Mouse (Mus musculus) lung, embryonic 16.5 days (tissue): ENCODE data around the gene Wdr86. TPM values are rescaled to one million over a fixed set of nuclear protein-coding genes. Genes with fewer than 3 reads are reported as not detected.

Experiments
- ATAC-seq: fragments of 200-750 bp; cut with Nextera tagmentation; 2 replicates; pipeline ENCODE4 v1.8.0; 2017; ENCODE audit warnings: low read depth, mild to moderate bottlenecking, moderate library complexity
- H3K27ac ChIP-seq: fragments of 300-500 bp; sonication (generic); 2 replicates; pipeline ENCODE4 v1.5.1; 2014; ENCODE audit warnings: mild to moderate bottlenecking, control low read depth, low read length
- H3K27me3 ChIP-seq: fragments of 300-500 bp; sonication (generic); 2 replicates; pipeline ENCODE4 v1.6.1; 2014; ENCODE audit warnings: low read depth, low read length, mixed read lengths; ENCODE audit not compliant: control insufficient read depth, insufficient read depth
- H3K36me3 ChIP-seq: fragments of 300-500 bp; sonication (generic); 2 replicates; pipeline ENCODE4 v1.6.1; 2014; ENCODE audit warnings: low read length; ENCODE audit not compliant: control insufficient read depth, insufficient read depth
- H3K4me1 ChIP-seq: fragments of 300-500 bp; sonication (generic); replicated peaks from 2 replicates; pipeline ENCODE4 v1.6.1; 2014; ENCODE audit warnings: low read length, mixed read lengths; ENCODE audit not compliant: control insufficient read depth, insufficient read depth
- H3K4me2 ChIP-seq: fragments of 300-500 bp; sonication (generic); 2 replicates; pipeline ENCODE4 v1.6.1; 2014; ENCODE audit warnings: low read depth, low read length, control low read depth
- H3K4me3 ChIP-seq: fragments of 300-500 bp; sonication (generic); 2 replicates; pipeline ENCODE4 v1.5.1; 2014; ENCODE audit warnings: mild to moderate bottlenecking, low read length, control low read depth
- H3K9ac ChIP-seq: fragments of 300-500 bp; sonication (generic); 2 replicates; pipeline ENCODE4 v1.6.1; 2014; ENCODE audit warnings: low read length, control low read depth
- H3K9me3 ChIP-seq: fragments of 300-500 bp; sonication (generic); 2 replicates; pipeline ENCODE4 v1.6.1; 2016; ENCODE audit warnings: low read length; ENCODE audit not compliant: control insufficient read depth
- WGBS: fragments of 180-500 bp; shearing (Covaris S2); extraction: QIAGEN DNeasy Blood & Tissue Kit; methylation state at CpG from one replicate; pipeline ENCODE4 v1.1.7; 2014; 5-methylcytosine and 5-hydroxymethylcytosine counted together
- polyA plus RNA-seq: library from polyadenylated mRNA; unstranded; fragments of >200 nt; fragmentation: Nextera tagmentation; extraction: Ambion mirVana; gene quantifications from 2 replicates; pipeline ENCODE4 v1.2.1, GENCODE M21; 2015

The Wdr86 gene
- polyA plus RNA-seq, 1 experiment from 2014 or later, result 30.5 TPM

DNA sequence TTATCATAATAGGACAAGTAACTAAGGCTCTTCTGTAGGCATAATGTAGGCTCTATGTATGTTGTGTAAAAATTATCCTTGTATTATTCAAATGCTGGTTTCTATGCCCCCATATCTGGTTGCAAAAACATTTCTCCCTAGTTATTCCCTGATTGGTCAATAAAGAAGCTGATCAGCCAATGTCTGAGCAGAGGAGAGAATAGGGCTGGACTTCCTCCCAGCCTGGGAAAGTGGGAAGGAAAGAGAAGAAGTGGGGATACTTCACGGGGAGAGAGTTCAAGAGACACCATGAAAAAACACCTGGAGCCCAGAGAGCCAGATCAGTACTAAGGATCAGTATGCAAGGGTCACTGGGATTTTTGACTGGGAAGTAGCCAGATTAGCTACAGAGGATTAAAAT is 49.1 kb downstream of the Wdr86 start:
- Histone ChIP-seq H3K36me3 (no peaks in the 10 kb centered on the region), H3K4me2 (no peak overlapping the region), H3K4me3 (no peak overlapping the region), H3K27me3 (no peaks in the 10 kb centered on the region), H3K9me3 (no peaks in the 10 kb centered on the region), H3K4me1 (peaks cover 7% of the 10 kb centered on the region), H3K9ac (no peak overlapping the region), H3K27ac (no peak overlapping the region)
- ATAC-seq, result no peak
- whole genome bisulfite sequencing, result 42% methylated on average over 1 of the region's 1 CpGs

DNA sequence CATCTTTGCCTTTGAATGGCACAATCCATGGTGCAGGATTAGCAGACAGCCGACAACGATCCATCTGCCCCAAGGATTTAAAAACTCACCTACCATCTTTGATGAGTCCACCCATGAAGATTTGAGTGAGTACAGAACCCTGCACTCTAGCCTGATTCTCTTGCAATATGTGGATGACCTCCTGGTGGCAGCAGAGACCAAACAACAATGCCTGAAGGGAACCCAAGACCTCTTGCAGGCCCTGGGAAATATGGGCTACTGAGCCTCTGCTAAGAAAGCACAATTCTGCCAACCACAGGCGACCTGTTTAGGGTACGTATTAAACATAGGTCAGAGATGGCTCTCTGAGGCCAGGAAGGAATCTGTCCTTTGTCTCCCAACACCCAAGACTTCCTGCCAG is 56.3 kb downstream of the Wdr86 start:
- Histone ChIP-seq H3K9me3 (no peaks in the 10 kb centered on the region), H3K4me1 (no peaks in the 10 kb centered on the region), H3K4me3 (no peak overlapping the region), H3K4me2 (no peak overlapping the region), H3K9ac (no peak overlapping the region), H3K27ac (no peak overlapping the region), H3K27me3 (no peaks in the 10 kb centered on the region), H3K36me3 (no peaks in the 10 kb centered on the region)
- WGBS, result 17% methylated on average over 4 of the region's 4 CpGs
- ATAC-seq, result peak; percentile 72; the same call in 1 of the 2 replicates

Other genes starting within 250 kb of the Wdr86 start
- gene Gbx1, start 203.5 kb downstream of the Wdr86 start, polyA plus RNA-seq, result not detected in 2 replicates
- 0.13 and 0.63 TPM in 2 replicates for gene Asb10, start 189.7 kb downstream of the Wdr86 start, polyA plus RNA-seq
- 0.14 TPM in 1 of 2 replicates, not detected in the other for gene 4931409K22Rik, start 173.9 kb downstream of the Wdr86 start, polyA plus RNA-seq
- gene Abcf2, start 153.3 kb downstream of the Wdr86 start, polyA plus RNA-seq, result 88.9 and 93.4 TPM in 2 replicates
- 19.4 and 20.2 TPM in 2 replicates for gene Chpf2, start 144.0 kb downstream of the Wdr86 start, polyA plus RNA-seq
- gene Smarcd3, start 106.3 kb downstream of the Wdr86 start, polyA plus RNA-seq, result 21.1 and 22.2 TPM in 2 replicates
- gene Nub1, start 45.2 kb downstream of the Wdr86 start, polyA plus RNA-seq, result 39.0 and 40.0 TPM in 2 replicates
- 3.2 and 3.4 TPM in 2 replicates for gene Crygn, start 27.3 kb upstream of the Wdr86 start, polyA plus RNA-seq
- gene Rheb, start 111.9 kb upstream of the Wdr86 start, polyA plus RNA-seq, result 191 and 204 TPM in 2 replicates